Mouse (Mus musculus) induced T-regulatory cell, adult 2 months (primary cell): ENCODE measurements around the gene Gipc3.

Source experiments
- DNase-seq: peaks from one replicate; pipeline ENCODE4 v3.0.0-alpha.2; 2012; ENCODE audit warnings: low read depth

The Gipc3 gene

GRCm38 (mm10) chr10:81346453-81347067 is 3.5 kb upstream of the Gipc3 start:
- DNase-seq, result peak; percentile 68

GRCm38 (mm10) chr10:81345162-81345534 is 2.1 kb upstream of the Gipc3 start:
- DNase-seq, result no peak

GRCm38 (mm10) chr10:81344421-81345161 is 1.5 kb upstream of the Gipc3 start:
- peak; percentile 67 for DNase-seq

- DNase-seq, result peak; percentile 87
Measured at GRCm38 (mm10) chr10:81341333-81341949, 1.6 kb downstream of the Gipc3 start.

GRCm38 (mm10) chr10:81340551-81341332 is 2.3 kb downstream of the Gipc3 start:
- no peak for DNase-seq

- DNase-seq, result no peak
Measured at GRCm38 (mm10) chr10:81336558-81336957, 6.5 kb downstream of the Gipc3 start.

- DNase-seq, result no peak
Measured at GRCm38 (mm10) chr10:81335393-81336340, 7.4 kb downstream of the Gipc3 start.

- no peak for DNase-seq
Measured at GRCm38 (mm10) chr10:81334324-81334723, 8.7 kb downstream of the Gipc3 start.

GRCm38 (mm10) chr10:81332277-81332676 is 10.8 kb downstream of the Gipc3 start:
- DNase-seq, result no peak

- DNase-seq, result no peak
Measured at GRCm38 (mm10) chr10:81330007-81330406, 13.1 kb downstream of the Gipc3 start.

GRCm38 (mm10) chr10:81329194-81329975 is 13.7 kb downstream of the Gipc3 start:
- DNase-seq, result peak; percentile 71

GRCm38 (mm10) chr10:81328386-81328785 is 14.7 kb downstream of the Gipc3 start, which contains the start of gene Tbxa2r:
Gene Tbxa2r, plus strand, starts transcription at chr10:81328731.
- DNase-seq, result peak; percentile 71

- no peak for DNase-seq
Measured at GRCm38 (mm10) chr10:81327959-81328358, 15.1 kb downstream of the Gipc3 start.

GRCm38 (mm10) chr10:81326858-81327257 is 16.2 kb downstream of the Gipc3 start:
- DNase-seq, result no peak

GRCm38 (mm10) chr10:81325781-81326180 is 17.3 kb downstream of the Gipc3 start:
- DNase-seq, result no peak

- DNase-seq, result no peak
Measured at GRCm38 (mm10) chr10:81325176-81325575, 17.9 kb downstream of the Gipc3 start.

GRCm38 (mm10) chr10:81323791-81324530 is 19.1 kb downstream of the Gipc3 start:
- no peak for DNase-seq

- no peak for DNase-seq
Measured at GRCm38 (mm10) chr10:81323141-81323775, 19.8 kb downstream of the Gipc3 start.

- no peak for DNase-seq
Measured at GRCm38 (mm10) chr10:81322444-81322843, 20.6 kb downstream of the Gipc3 start.
